Comparison of ENCODE assay signal across 9 mouse cellular contexts in the genomic region with DNA sequence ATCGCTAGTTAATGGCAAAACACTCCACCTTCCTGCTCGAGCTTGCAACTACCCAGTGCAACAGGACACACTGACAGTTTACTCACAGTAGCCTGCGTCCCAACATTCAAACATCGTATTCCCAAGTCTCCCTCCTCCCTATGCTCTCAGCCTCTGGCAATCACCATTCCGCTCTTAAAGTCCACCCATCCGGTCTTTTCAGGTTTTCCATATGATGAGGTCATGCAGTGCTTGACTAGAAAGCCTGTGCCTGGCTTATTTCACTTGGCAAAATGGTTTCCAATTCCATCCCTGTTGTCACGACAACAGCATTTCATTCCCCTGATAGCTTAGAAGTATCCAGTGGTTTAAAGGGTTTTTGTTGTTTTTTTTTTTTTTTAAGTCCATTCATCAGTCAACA.
DNase-seq lines count a peak whose midpoint lies in the region; TF ChIP-seq lines count a peak whose summit lies in the region.
"Had no signal": no experiment of that assay in that cellular context is flagged by ENCODE, and none has a peak within 500 bp of the region (broad histone marks: within the 10 kb centered on the region; RNA-seq: fewer than 3 reads in every experiment).

No protein-coding gene starts in this region.

- 0 out of 2 replicates have a peak, but pooled peaks cover 2% of the 10 kb centered on the region for H3K27me3 ChIP-seq in E14TG2a.4 (ENCODE audit: insufficient read depth, low read length)

- TF ChIP-seq POLR2A in brain, embryonic 14.5 days (IDR thresholded peaks at IDR 0.05; ENCODE audit: borderline replicate concordance, extremely low read depth, insufficient read depth, insufficient read length, poor library complexity, severe bottlenecking), result no peak

- DNase-seq in brain, embryonic 14.5 days (ENCODE audit: low read depth), result peak; percentile 94
- DNase-seq in forelimb bud, embryonic 11.5 days (ENCODE audit: low read depth, low spot score), result peak; percentile 54
- DNase-seq in mesoderm, embryonic 11.5 days (ENCODE audit: low read depth, low spot score), result peak; percentile 53
- DNase-seq in right cerebral cortex, postnatal 10 days (ENCODE audit: low spot score in 2 of 2), result no peak
- no peak for DNase-seq in gastrocnemius, postnatal 4 days (ENCODE audit: low spot score in 2 of 2)
- DNase-seq in urinary bladder, adult 2 months (ENCODE audit: low spot score), result no peak
- no peak for DNase-seq in layer of hippocampus, postnatal 25 days (ENCODE audit: extremely low spot score in 1 of 2, low spot score in 1 of 2)
- DNase-seq: liver, postnatal 0 days had no signal

- peaks cover 10% of the 10 kb centered on the region for H3K9me3 ChIP-seq in E14TG2a.4 (ENCODE audit: low read length)

- TF ChIP-seq CTCF in E14TG2a.4 (conservative IDR thresholded peaks at IDR 0.05; ENCODE audit: low read length), result no peak
- TF ChIP-seq CTCF in brain, embryonic 14.5 days (IDR thresholded peaks at IDR 0.05; ENCODE audit: borderline replicate concordance, extremely low read depth, insufficient read depth, insufficient read length), result no peak

- H3K36me3 ChIP-seq in E14TG2a.4 (ENCODE audit: insufficient read depth, low read length), result no peaks in the 10 kb centered on the region

- peaks cover 46% of the 10 kb centered on the region for H3K4me1 ChIP-seq in E14TG2a.4 (replicated peaks; ENCODE audit: low read depth, low read length)

- peak overlapping the region; percentile 29; the same call in 1 of the 2 replicates for H3K4me3 ChIP-seq in E14TG2a.4 (replicated peaks; ENCODE audit: low read length)

Comparison
In these comparisons a context has a peak if more than half of its experiments do, and no peak if none do; other contexts are left out.
1. DNase-seq: peak in brain, embryonic 14.5 days (single experiment), forelimb bud, embryonic 11.5 days (single experiment) and mesoderm, embryonic 11.5 days (single experiment); none in right cerebral cortex, postnatal 10 days (0 of 2), gastrocnemius, postnatal 4 days (0 of 2), urinary bladder, adult 2 months (single experiment) and layer of hippocampus, postnatal 25 days (0 of 2).